Mouse (Mus musculus): ENCODE measurements around the gene Arsg.

GRCm38 (mm10) chr11:109476241-109476640, 3.1 kb downstream of the Arsg start:
- no peak for TF ChIP-seq CTCF (IDR thresholded peaks at IDR 0.05; ENCODE audit: low read depth)
- TF ChIP-seq EP300 (optimal IDR thresholded peaks at IDR 0.05): no peak
